Mouse (Mus musculus) midbrain, embryonic 11.5 days (tissue): ENCODE measurements at regions not wholly inside any gene's neighbourhood (a gene's known extent, or its start where the extent isn't known, plus 50 kb on each side); places are given as distances from the start of the nearest gene placed in this dataset.

Source experiments
- ATAC-seq: fragments of 200-750 bp; cut with Nextera tagmentation; 2 replicates; pipeline ENCODE4 v1.8.0; 2017; ENCODE audit warnings: moderate TSS enrichment, moderate library complexity; ENCODE audit not compliant: low FRiP score
- DNase-seq: peaks from one replicate; pipeline ENCODE4 v3.0.0; 2015; ENCODE audit warnings: low spot score; ENCODE audit errors: missing footprints
- H3K27ac ChIP-seq: fragments of 300-500 bp; sonication (generic); 2 replicates; pipeline ENCODE4 v1.5.1; 2014; ENCODE audit warnings: low read depth, low read length
- H3K27me3 ChIP-seq: fragments of 300-500 bp; sonication (generic); 2 replicates; pipeline ENCODE4 v1.6.1; 2014; ENCODE audit warnings: mild to moderate bottlenecking, low read length, moderate library complexity, mixed read lengths; ENCODE audit not compliant: control insufficient read depth, insufficient read depth
- H3K36me3 ChIP-seq: fragments of 300-500 bp; sonication (generic); 2 replicates; pipeline ENCODE4 v1.6.1; 2014; ENCODE audit warnings: mild to moderate bottlenecking, low read length, moderate library complexity, mixed read lengths; ENCODE audit not compliant: control insufficient read depth, insufficient read depth
- H3K4me1 ChIP-seq: fragments of 300-500 bp; sonication (generic); 2 replicates; pipeline ENCODE4 v1.6.1; 2014; ENCODE audit warnings: low read length; ENCODE audit not compliant: control insufficient read depth, insufficient read depth
- H3K4me2 ChIP-seq: fragments of 300-500 bp; sonication (generic); 2 replicates; pipeline ENCODE4 v1.6.1; 2014; ENCODE audit warnings: mild to moderate bottlenecking, moderate library complexity
- H3K4me3 ChIP-seq: fragments of 300-500 bp; sonication (generic); 2 replicates; pipeline ENCODE4 v1.5.1; 2014; ENCODE audit warnings: low read depth, low read length
- H3K9ac ChIP-seq: fragments of 300-500 bp; sonication (generic); 2 replicates; pipeline ENCODE4 v1.6.1; 2014; ENCODE audit warnings: low read length
- H3K9me3 ChIP-seq: fragments of 300-500 bp; sonication (generic); 2 replicates; pipeline ENCODE4 v1.6.1; 2016; ENCODE audit warnings: low read length; ENCODE audit not compliant: control insufficient read depth
- WGBS: fragments of 180-500 bp; shearing (Covaris S2); extraction: QIAGEN DNeasy Blood & Tissue Kit; methylation state at CpG from one replicate; pipeline ENCODE4 v1.1.7; 2014; 5-methylcytosine and 5-hydroxymethylcytosine counted together

GRCm38 (mm10) chr13:112023171-112023570 is 214.4 kb upstream of the Map3k1 start:
- no peak overlapping the region for H3K4me3 ChIP-seq
- ATAC-seq, result no peak

DNA sequence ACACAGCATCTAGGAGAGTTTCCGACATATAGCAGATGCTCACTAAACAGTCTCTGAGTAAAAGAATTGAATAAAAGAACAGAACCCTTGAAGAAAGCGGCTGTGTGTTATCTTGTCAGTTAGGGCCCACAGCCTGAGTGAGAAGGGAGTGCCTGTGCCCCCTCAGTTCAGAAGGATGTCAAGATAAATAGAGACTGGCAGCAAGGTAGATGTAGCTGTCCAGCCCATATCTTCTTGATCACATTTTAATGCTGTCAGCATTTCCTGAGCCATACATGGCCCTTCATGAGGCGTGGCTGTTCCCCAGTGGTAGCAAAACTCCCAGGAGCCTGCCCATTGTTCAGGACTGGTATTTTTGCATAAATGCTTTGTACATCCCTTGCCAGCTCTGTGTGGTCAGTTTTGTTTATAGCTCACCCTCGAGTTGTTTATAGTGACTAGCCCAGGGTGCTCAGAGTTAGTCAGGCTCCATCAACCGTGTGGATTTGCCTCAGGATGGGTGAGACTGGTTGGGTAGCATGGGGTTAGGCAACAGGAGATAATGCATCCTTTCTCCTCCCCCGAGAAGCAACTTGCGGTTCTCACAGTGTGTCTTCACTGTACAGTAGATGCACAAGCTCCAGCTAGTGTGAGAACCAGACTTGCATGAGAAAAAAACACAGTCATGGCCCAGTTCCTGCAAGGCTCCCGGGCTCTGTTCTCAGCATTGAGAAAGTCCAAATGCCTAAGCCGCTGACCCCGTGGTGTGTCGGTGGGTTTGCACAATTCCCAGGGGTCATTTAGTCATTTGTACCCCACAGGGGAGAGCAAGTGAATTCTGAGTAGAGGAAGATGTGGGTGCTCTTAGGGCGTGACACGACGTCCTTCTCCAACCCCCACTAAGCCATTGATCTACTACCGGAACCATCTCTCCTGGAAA is 216.1 kb upstream of the Map3k1 start:
- 0 out of 2 replicates have a peak, but pooled peaks cover 2% of the 10 kb centered on the region for H3K4me1 ChIP-seq
- 82% methylated on average over 15 of the region's 15 CpGs for WGBS

More at GRCm38 (mm10) chr13:112023171-112023570, 214.4 kb upstream of the Map3k1 start:
- H3K27ac ChIP-seq, result no peak overlapping the region
- 0 out of 2 replicates have a peak, but pooled peaks cover 2% of the 10 kb centered on the region for H3K4me1 ChIP-seq
- H3K27me3 ChIP-seq, result no peaks in the 10 kb centered on the region
- no peak overlapping the region for H3K4me2 ChIP-seq
- no peaks in the 10 kb centered on the region for H3K9me3 ChIP-seq
- DNase-seq, result no peak
- H3K9ac ChIP-seq, result no peak overlapping the region
- WGBS, result 58% methylated on average over 4 of the region's 4 CpGs
- H3K36me3 ChIP-seq, result no peaks in the 10 kb centered on the region

DNA sequence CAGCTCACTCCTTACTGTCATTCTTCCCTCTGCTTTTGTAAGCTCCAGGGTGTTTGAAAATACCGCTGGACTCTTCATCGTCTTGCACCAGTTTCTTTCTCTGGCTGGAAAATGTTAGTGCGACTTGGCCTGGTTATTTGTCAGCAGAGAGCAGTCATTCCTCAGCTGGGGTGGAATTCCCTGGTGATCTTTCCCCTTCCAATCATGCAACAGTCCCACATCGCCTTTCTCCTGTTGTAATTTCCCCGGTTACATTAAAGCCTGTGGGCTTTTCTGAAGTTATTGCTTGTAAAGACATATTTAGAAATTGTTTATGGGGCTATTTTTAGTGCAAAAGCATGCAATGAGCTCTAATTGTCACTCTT is 216.8 kb upstream of the Map3k1 start:
- Histone ChIP-seq H3K36me3 (no peaks in the 10 kb centered on the region), H3K4me1 (0 out of 2 replicates have a peak, but pooled peaks cover 2% of the 10 kb centered on the region), H3K9me3 (no peaks in the 10 kb centered on the region), H3K4me2 (no peak overlapping the region), H3K27ac (no peak overlapping the region), H3K9ac (no peak overlapping the region), H3K27me3 (no peaks in the 10 kb centered on the region), H3K4me3 (no peak overlapping the region)
- ATAC-seq (no peak), DNase-seq (no peak)
- WGBS, result 80% methylated on average over 5 of the region's 5 CpGs

More for the DNA sequence above, 216.1 kb upstream of the Map3k1 start:
- no peak for ATAC-seq
- Histone ChIP-seq H3K27ac (no peak overlapping the region), H3K27me3 (no peaks in the 10 kb centered on the region), H3K9ac (no peak overlapping the region), H3K4me3 (no peak overlapping the region), H3K36me3 (no peaks in the 10 kb centered on the region), H3K4me2 (no peak overlapping the region), H3K9me3 (no peaks in the 10 kb centered on the region)
- DNase-seq, result no peak

GRCm38 (mm10) chr13:112027736-112028135 is 218.9 kb upstream of the Map3k1 start:
- Histone ChIP-seq H3K9me3 (no peaks in the 10 kb centered on the region), H3K27me3 (no peaks in the 10 kb centered on the region), H3K4me3 (no peak overlapping the region), H3K4me1 (0 out of 2 replicates have a peak, but pooled peaks cover 2% of the 10 kb centered on the region), H3K27ac (no peak overlapping the region), H3K36me3 (no peaks in the 10 kb centered on the region), H3K9ac (no peak overlapping the region), H3K4me2 (no peak overlapping the region)
- DNase-seq, result no peak
- WGBS, result 92% methylated on average over 5 of the region's 5 CpGs
- no peak for ATAC-seq

- Histone ChIP-seq H3K27ac (no peak overlapping the region), H3K4me1 (no peaks in the 10 kb centered on the region), H3K36me3 (no peaks in the 10 kb centered on the region), H3K27me3 (no peaks in the 10 kb centered on the region), H3K4me2 (no peak overlapping the region), H3K9me3 (no peaks in the 10 kb centered on the region), H3K4me3 (no peak overlapping the region), H3K9ac (no peak overlapping the region)
- DNase-seq (no peak), ATAC-seq (no peak)
- 85% methylated on average over 11 of the region's 11 CpGs for WGBS
Measured at GRCm38 (mm10) chr13:112031061-112031460, 222.3 kb upstream of the Map3k1 start.

DNA sequence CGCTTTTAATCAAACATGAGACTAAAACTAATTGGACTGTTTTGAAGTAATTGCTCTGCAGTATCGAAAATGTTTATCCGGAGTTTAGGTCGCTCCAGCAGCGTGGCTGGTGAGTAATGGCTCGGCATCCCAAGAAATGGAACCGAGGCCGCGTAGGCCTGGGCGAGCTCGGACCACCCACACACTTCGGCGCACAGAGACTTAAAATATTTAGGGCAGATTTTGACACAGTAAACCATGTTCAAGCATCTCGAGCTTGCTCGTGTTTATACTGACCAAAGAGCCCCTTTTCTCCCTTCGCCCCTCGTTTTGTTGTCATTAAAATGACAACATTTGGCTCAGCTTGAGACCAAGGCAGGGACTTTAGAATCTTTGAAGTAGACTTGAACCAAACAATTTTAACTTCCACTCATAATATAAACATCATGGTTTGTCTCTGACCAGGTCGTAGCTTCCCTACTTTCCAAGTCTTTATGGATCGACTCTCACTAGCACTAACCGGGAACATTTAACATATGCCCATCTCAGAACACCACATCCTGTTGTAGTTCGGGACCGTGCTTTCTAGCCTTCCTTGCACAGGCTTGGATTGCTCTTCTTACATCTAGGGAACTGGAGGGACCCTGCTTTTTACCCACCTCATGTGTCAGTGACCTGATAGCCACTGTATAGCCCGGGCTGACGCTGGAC is 223.0 kb upstream of the Map3k1 start:
- Histone ChIP-seq H3K4me1 (no peaks in the 10 kb centered on the region), H3K4me3 (no peak overlapping the region), H3K27me3 (no peaks in the 10 kb centered on the region), H3K27ac (no peak overlapping the region), H3K4me2 (no peak overlapping the region), H3K36me3 (no peaks in the 10 kb centered on the region), H3K9me3 (no peaks in the 10 kb centered on the region), H3K9ac (no peak overlapping the region)
- WGBS, result 91% methylated on average over 24 of the region's 24 CpGs
- DNase-seq (no peak), ATAC-seq (no peak)

DNA sequence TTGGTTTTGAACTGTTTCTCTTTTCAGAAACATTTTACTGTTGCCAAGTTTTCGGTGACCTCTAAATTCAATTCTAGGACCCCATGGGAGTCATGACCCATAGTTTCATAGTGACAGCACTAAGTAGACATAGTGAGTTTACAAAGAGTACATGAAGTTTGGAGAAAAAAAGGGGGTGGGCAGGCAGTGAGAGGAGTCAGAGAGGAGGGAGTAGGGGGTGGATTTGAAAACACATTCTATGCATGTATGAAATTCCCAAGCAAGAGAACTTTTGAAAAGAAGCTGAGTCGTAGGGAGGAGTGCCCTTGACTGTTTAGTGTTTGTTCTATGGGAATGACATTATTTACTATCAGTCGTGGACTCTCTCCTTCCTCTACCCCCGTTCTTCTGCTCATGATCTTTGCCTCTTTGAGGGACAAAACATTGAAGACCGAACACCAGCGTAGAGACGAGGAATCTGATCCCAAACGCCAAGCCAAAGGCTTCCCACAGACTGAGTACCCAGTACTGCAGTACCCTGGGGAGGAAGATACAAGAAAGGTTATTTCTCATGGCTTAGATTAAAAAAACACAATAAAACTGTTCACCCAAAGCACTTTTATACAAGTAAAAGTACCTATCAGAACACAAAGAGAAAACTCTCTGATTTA is 229.1 kb upstream of the Map3k1 start:
- Histone ChIP-seq H3K4me1 (no peaks in the 10 kb centered on the region), H3K9ac (no peak overlapping the region), H3K27ac (no peak overlapping the region), H3K36me3 (no peaks in the 10 kb centered on the region), H3K9me3 (no peaks in the 10 kb centered on the region), H3K4me3 (no peak overlapping the region), H3K27me3 (no peaks in the 10 kb centered on the region), H3K4me2 (no peak overlapping the region)
- no peak for ATAC-seq
- 79% methylated on average over 8 of the region's 8 CpGs for WGBS
- DNase-seq, result no peak

DNA sequence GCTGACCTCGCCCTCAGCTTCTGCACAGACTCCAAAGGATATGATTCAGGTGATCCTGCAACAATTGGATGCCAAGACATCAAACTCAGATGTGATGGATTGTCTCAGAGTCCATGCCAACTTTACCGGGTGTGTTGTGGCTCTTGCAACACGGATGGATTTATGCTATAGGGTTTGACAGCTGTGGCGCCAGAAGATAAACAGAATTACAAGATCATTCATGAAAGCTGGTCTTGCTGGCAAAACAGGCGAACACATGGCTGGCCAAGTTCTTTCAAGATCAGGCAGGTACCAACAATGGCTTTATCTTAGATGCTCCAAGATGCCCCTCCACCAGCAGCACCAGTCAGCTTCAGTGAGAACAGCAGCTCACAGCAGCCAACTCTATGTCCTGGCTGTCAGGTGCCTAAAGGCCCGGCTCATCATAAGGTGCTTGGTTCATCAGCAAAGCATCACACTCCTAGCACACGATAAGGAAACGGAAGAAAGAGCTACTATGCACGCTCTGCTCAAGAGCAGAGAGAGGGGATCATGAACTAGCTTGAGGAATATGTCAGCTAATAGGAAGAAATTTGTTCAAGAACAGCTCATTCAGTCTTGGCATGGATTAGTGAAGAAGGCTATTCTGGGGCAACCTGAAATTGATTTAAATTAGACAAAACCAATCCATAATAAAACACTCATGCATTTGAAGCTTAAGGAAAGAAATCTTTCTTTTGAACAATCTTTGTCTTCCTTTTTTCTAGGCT is 229.9 kb upstream of the Map3k1 start:
- Histone ChIP-seq H3K27ac (no peak overlapping the region), H3K9ac (no peak overlapping the region), H3K9me3 (no peaks in the 10 kb centered on the region), H3K4me3 (no peak overlapping the region), H3K27me3 (no peaks in the 10 kb centered on the region), H3K36me3 (no peaks in the 10 kb centered on the region), H3K4me2 (no peak overlapping the region), H3K4me1 (no peaks in the 10 kb centered on the region)
- WGBS, result 91% methylated on average over 9 of the region's 9 CpGs
- DNase-seq (no peak), ATAC-seq (no peak)
